Mouse (Mus musculus) cerebellum, postnatal 25 days (tissue): ENCODE measurements around the gene Vmn1r4.
A peak's percentile ranks its signal among the peaks of the same experiment; 100 is the strongest.

ENCODE experiments used
- DNase-seq, 2 experiments: peaks; one replicate each; pipeline ENCODE4 v3.0.0; 2021; ENCODE audit warnings: mixed read lengths in 2 of 2

Gene Vmn1r4

GRCm38 (mm10) chr6:56923726-56924707 is at the start of gene Vmn1r4, which contains the start of gene Nt5c3:
Gene Vmn1r4 (plus strand): TSS chr6:56924015.
Gene Nt5c3 (minus strand): TSS chr6:56923932.
- DNase-seq: peak; percentile 94 to 97

GRCm38 (mm10) chr6:56876870-56877269 is 46.9 kb upstream of the Vmn1r4 start:
- DNase-seq: no peak

DNA sequence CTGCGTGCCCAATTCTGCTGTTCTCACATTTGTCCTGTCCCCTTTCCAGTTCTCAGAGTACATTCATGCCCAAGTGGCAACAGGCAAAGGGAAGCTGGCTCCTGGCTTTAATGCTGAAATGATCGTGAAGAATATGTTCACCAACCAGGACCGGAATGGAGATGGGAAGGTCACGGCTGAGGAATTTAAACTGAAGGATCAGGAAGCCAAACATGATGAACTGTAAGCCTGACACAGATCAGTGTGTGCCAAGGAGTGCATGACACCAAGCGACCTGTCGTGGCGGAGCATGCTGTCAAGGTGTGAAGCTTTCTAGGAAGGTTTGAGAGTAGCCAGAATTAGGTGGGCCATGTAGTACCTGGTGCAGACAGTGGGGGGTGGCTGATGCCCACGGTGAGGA is 45.8 kb upstream of the Vmn1r4 start:
- DNase-seq: no peak

GRCm38 (mm10) chr6:56879352-56879955 is 44.4 kb upstream of the Vmn1r4 start:
- no peak for DNase-seq

DNA sequence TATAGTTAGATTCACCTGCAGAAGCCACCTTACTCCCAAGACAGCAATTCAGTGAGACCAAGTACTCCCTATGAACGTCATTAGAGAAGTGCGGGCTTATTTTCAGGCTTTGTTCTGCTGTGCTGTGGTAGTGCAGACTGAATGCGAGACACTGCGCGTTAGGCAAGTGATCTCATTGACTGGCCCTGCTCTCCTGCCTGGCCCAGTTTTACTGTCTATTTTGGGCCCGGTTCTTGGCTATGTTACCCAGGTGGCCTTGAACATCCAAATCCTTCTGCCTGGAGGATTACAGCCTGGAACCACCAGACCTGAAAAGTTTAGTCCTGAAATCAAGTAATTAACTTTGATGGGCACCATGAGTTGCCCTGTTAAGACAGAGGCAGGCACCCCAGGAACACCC is 35.3 kb upstream of the Vmn1r4 start:
- peak; percentile 36 to 43 for DNase-seq

- DNase-seq: no peak
These were observed 33.1 kb upstream of the Vmn1r4 start for GRCm38 (mm10) chr6:56890762-56891161.

- no peak for DNase-seq
These were observed 24.2 kb upstream of the Vmn1r4 start for GRCm38 (mm10) chr6:56899601-56900000.

- DNase-seq: no peak
These were observed 22.5 kb upstream of the Vmn1r4 start for GRCm38 (mm10) chr6:56901336-56901735.

DNA sequence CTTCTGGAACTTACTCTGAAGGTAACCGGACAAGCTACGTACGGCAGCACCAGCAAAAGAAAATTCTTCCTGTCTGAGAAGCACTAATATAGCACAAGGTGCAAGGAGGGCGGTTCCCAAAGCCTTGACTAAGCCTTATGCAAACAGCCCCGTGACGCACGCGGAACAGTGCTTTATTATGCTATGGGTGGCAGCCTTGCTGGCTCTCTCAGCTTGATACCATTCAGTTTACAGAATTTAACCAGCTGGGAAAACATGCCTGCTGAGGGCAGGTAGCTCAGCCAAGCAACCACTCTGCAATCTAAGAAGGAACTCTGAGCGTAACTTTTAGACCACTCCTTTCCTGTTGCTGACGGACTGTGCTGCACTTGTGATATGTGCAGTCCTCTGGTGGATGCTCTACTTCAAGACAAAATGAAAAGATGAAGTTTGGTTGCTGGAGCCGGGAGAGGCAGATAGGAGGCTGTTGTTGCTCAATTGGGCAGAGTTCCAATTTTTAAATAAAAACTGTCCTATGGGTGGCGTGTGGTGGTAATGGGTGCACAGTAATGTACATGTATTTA is 21.9 kb upstream of the Vmn1r4 start:
- peak in 1 of 2 experiments; percentile 24 for DNase-seq

- DNase-seq: no peak
These were observed 21.0 kb upstream of the Vmn1r4 start for GRCm38 (mm10) chr6:56902606-56903520.

GRCm38 (mm10) chr6:56903831-56904230 is 20.0 kb upstream of the Vmn1r4 start:
- DNase-seq: no peak

- no peak for DNase-seq
These were observed 19.5 kb upstream of the Vmn1r4 start for GRCm38 (mm10) chr6:56904330-56904729.

- no peak for DNase-seq
These were observed 18.8 kb upstream of the Vmn1r4 start for GRCm38 (mm10) chr6:56904982-56905381.

DNA sequence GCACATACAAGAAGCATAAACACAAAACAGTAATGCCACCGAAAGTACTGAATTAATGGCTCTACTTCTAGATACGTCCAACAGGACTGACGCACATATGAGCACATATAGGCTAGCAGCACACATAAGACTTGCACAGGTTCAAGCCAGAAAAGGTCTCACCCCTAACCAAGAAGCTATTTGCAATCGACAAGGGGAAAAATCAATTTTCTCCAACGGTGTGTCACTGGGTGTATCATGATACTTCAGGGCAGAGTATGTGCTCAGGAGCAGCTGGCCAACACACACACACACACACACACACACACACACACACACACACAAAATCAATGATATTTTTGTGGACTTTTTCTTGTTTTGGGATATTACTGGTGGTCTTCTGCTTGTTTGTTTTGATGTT is 18.3 kb upstream of the Vmn1r4 start:
- DNase-seq: no peak

DNA sequence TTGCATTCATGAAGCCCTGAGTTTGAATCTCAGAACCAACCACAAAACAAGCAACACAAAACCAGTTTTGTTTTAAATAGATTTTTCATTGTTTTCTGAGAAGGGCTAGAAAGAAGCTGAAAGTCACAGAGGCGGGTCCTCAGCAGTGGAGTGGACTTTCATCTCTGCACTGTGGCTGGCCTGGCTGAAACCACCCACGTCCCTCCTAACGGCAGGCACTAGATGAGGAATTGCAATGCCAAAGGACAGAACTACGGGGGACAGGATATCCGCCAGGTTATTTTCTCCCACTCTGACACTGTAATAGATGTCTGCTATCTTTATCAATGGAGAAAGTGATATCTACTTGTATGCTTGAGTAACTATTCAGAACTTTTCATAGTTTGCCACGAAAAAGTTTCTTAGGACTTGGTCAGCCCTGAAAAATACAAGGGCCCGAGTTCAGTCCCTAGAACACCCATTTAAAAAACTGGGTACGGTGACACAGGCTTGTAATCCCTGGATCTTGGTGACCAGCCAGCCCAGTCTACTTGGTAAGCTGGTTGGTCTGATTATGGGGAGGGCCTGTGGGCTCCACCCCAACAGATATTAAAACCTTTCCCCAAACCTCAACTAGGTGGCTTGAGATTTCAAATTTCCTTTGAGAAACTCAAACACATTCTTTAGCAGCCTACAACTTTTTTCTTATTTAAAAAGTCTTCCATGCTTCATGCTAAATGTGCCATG is 17.5 kb upstream of the Vmn1r4 start:
- DNase-seq: no peak

DNA sequence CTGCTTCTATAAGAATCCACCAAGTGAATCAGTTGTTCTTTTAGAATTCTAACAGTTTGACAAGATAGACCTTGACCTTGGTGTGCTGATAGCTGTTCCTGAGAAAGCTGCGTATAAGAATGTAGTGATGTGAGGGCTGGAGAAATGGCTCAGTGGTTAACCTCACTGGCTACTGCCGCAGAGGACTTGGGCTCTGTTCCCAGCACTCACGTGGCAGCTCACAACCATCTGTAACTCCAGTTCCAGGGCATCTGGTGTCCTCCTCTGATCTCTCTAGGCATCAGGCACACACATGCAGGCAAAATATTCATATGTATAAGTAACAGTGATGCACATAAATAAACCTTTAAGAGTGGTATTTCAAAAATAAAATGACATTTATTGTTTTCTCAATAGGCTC is 15.8 kb upstream of the Vmn1r4 start:
- DNase-seq: no peak

GRCm38 (mm10) chr6:56908397-56908796 is 15.4 kb upstream of the Vmn1r4 start:
- DNase-seq: no peak

GRCm38 (mm10) chr6:56908912-56909311 is 14.9 kb upstream of the Vmn1r4 start:
- peak; percentile 41 to 68 for DNase-seq

DNA sequence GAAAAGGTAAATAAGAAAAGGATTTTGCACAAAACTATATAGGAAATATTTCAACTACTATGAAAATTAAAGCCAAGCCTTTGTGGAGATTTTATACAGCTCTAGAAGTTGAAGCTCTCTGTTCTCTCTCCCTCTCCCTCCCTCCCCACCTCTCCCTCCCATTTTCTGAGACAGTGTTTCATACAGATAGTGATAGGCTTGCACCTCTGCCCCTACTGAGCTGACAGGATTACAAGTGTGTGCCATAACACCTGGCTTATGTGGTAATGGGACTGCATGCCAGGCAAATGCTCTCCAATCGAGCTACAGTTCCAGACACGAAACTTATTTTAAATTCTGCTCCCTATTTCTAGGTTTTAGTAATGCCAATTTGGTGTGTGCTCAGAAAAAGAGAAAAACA is 12.9 kb upstream of the Vmn1r4 start:
- no peak for DNase-seq

GRCm38 (mm10) chr6:56913092-56913858 is 10.5 kb upstream of the Vmn1r4 start:
- DNase-seq: no peak

DNA sequence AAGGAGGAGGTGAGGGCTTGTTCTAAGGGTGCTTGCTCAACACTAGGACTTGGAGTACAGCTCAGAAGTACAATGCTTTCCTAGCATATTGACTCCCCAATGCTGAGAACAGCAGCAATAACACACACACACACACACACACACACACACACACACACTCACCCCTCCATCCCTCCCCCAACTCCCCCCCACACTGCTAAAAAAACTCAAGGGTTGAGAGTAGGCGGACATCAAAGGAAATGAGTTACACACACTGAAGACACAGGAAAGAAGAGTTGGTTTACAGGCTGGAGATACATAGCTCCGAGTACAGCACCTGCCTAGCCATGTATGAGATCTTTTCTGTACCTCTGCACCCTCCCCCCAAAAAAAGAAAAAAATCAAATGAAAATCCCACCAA is 7.5 kb upstream of the Vmn1r4 start:
- no peak for DNase-seq
